Mouse (Mus musculus) gastrocnemius, postnatal 4 days (tissue): ENCODE results near the gene Rere. TPM values are rescaled to one million over a fixed set of nuclear protein-coding genes. Genes with fewer than 3 reads are reported as not detected.

Experiments
- DNase-seq, 2 experiments: peaks; one replicate each; pipeline ENCODE4 v3.0.0; 2021 to 2022; ENCODE audit warnings: low spot score in 2 of 2, mixed read lengths in 2 of 2
- total RNA-seq, 2 experiments: library from RNA; stranded (reverse); gene quantifications; 2 replicates each; pipeline ENCODE4 v1.2.3; 2021

Rere gene
- total RNA-seq, 2 experiments from 2014 or later = 68.1 to 70.3 TPM

DNA sequence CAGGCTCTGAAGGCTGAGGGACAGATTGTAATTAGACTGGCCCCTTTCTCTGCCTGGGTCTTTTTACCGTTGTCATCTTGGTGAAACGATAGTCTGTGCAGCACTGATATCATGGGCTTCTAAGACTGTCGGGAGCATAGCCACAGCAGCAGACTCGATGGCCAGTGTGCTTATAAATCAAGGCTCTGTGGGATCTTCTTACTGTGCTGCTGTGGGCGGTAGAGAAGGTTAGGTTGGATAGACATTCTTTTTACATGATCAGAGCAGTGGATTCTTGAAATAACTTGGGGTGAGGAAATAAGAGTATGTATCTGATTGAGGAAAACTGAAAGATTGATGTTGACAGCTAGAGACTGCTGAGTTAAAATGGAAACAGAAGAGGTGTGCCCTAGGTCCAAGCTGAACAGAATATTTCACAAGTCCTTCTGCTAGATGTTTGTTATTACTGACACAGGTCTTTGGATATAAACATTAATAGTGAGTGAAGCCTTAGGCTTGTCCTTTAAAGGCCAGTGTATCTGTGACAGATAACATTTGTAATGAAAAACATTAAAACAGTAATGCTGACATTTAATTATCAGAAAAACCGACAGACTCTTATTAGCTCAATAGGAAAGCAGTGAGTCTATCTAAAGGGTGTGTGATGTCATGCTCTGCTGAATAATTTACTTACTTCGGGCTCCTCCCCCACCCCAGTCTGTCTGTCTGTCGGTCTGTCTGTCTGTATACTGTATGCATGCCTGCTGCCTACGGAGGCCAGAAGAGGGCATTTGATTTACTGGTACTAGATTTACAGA lies 93.4 kb downstream of the Rere start:
- DNase-seq = no peak

DNA sequence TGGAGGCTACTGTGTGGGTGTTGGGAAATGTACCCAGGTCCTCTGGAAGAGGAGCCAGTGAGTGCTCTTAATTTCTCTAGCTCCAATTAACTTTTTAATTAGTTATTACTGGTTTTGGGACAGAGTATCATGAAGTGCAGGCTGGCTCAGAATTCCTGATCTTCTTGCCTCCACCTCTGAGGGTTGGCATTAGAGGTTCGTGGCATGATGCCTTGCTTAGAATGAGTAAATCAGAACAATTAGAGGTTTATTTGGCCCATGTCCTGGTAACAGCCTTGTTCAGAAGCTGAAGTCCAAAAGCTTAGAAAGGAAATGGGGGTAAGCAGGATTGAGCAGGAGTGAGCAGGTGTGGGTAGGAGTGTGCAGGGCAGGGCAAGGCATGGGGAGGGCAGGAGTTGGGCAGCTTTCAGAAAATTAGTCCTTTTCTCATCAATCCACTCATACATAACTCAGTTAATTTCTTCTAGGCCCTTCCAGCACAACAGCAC lies 94.0 kb downstream of the Rere start:
- no peak for DNase-seq

DNA sequence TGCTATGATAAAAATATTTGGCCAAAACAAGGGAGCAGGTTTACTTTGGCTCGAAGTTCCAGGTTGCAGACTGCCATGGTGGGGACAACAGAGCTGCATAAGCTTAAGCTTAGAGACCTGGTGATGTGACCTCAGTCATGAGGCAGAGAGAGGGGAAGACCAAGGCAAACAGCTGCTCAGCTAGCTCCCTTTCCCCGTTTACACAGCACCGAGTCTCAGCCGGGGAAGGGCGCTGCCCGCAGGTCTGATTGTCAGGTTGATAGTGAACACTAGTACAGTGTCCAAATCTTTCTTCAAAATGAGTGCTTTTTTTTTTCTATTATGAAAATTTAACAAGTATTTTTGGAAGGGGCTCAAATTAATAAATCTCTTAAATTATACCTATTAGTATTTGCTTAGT lies 97.9 kb downstream of the Rere start:
- DNase-seq = no peak

DNA sequence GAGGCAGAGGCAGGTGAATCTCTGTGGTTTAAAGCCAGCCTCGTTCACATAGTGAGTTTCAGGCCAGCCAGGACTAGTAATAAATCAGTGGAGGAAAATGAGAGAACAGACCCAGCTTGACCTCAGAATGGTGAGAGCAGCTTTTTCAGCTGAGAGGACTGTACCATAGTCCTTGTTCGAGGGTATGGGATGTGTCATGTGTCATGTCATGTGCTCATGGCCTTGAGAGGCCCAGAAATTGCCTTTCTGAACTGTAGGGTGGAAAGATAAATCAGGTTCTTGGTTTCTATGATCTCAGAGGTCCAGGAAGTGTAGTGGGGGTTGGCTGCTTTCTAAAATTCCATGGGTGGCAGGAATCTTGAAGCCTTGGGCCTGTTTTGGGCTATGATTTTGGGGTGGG lies 98.3 kb downstream of the Rere start:
- no peak for DNase-seq

DNA sequence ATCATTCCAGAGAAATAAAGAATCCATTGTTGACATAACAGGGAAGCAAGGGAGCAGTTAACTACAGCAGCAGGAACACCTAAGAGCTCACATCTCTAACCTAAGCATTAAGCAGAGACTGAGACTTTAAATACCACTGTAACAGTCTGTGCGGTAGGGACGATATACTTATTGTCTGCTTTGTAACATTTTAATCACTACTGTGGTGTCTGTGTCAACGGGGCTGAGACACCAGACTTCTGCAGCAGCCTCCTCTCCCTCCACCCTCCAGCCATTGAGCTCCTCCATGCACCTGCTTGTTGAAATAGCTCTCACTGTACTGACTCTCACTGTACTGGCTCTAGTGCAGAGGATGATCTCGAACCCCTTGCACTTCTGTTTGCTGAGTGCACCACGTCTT lies 98.8 kb downstream of the Rere start:
- no peak for DNase-seq

DNA sequence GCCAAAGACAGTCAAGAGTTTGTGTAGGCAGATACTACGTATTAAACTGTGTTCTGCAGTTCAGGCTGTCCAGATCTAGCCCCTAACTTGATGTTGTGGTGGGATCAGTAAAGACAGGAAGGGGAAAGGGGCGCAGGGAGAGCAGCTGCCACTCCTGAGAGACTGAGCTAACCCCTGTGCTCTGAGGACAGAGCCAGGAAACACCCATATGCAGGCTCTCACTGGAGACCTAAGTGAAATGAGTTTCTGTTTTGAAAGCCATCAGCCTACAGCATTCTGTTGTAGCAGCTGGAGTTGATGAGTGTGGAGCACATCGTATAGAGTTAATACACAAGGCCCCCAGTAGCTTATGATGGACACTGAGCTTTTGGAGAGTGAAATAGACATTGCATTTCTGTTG lies 101.1 kb downstream of the Rere start:
- DNase-seq = no peak

DNA sequence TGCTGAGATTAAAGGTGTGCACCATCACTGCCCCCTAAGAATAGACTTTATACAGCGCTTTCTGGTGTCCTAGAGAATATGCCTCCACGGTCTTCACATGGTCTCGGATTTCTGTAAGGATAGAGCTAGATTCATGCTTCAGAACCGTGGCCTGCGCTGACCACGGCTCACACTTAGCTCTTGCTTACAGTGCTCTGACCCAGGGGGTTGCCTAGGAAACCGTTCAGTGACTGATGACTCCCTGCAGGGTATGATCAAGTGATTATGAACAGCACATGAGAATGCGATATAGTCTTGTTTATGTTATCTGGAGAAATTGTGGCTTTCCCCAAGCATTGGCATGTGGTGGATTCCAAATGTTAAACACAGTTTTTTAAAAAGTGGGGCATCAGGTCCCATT lies 103.0 kb downstream of the Rere start:
- no peak for DNase-seq

DNA sequence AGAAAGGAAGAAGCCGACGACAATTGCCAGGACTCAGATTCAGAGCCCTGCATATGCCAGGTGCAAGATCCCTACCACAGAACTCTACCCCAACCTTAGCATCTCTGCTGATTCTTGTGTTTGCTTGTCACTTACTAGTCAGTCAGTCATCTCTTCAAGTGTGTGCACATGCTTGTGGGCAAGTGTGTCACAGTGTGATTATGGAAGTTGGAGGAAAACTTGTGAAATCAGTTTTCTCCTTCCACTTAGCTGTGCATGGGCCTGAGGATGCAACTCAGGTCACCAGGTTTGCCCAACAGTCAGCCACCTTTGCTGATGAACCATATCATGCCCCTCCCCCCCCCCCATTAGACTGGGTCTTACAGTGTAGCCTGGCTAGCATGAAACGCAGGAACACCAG lies 103.5 kb downstream of the Rere start:
- DNase-seq = no peak

DNA sequence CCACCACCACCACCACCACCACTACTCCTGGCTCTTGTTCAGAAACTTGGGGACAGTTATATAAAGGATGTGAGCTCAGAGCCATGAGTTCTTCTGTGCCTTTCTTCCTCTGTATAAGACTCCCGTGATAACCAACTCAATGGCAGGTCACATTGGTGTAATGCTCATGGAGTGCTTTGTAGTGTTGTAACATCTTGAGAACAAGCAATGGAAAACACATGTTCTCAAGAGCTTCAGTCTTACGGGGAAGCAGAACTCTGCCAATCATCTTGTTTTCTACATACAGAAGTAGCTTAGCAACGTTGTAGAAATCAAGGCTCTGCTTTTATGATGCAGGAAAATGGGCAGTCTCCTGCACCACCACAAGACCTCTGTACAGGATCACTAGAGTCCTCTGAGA lies 107.1 kb downstream of the Rere start:
- DNase-seq = no peak

DNA sequence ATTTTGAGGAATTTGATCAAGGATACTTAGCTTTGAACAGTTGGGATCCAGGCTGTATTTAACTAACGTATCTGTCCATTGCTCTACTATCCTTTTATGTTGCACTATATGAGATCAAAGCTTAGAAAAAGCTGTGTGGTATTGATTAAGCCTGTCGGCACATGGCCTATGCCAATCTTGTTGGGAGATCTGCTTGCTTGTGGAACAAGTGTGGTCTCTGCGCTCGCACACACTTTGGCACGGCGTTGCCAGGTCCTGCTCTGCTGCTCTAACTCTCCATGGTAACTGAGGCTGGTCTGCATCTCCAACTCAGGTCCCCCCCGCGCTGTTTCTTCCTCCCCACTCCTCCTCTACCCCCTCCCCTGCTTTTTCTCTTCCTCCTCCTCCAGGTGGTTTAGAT lies 112.2 kb downstream of the Rere start:
- DNase-seq = no peak

DNA sequence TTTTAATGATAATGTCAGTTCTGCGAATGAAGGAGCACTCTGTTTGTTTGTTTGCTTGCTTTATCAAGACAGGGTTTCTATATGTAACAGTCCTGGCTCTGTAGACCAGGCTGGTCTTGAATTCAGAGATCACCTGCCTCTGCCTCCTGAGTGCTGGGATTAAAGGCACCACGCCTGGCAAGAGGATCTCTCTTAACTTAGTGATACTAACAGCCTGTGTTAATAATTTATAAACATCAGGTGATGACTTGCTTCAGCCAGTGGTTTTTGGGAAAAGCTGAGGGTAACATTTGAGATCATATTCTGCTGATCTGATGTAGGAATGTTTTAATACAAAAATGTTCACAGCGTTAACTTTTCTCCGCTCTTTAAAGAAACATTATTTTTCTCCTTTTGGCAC lies 112.6 kb downstream of the Rere start:
- no peak for DNase-seq

DNA sequence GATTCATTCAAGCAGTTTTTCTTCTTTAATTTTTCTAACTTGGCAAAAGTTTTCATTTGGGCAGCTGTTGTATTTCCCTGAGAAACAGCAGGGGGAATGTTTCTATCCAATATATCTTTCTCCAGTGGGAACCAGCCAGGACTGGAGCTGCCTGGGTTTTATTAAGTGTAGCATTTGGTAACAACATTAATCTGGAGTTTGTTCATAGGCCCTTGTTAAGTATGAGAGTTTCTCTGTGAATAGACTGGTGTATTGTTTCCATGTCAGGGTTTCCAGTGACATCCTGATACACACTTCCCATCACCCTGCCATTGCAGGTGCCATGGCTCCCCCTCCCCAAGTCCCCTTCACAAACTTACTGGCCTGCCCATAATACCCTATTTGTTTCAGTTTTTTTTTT lies 114.9 kb downstream of the Rere start:
- DNase-seq = no peak

DNA sequence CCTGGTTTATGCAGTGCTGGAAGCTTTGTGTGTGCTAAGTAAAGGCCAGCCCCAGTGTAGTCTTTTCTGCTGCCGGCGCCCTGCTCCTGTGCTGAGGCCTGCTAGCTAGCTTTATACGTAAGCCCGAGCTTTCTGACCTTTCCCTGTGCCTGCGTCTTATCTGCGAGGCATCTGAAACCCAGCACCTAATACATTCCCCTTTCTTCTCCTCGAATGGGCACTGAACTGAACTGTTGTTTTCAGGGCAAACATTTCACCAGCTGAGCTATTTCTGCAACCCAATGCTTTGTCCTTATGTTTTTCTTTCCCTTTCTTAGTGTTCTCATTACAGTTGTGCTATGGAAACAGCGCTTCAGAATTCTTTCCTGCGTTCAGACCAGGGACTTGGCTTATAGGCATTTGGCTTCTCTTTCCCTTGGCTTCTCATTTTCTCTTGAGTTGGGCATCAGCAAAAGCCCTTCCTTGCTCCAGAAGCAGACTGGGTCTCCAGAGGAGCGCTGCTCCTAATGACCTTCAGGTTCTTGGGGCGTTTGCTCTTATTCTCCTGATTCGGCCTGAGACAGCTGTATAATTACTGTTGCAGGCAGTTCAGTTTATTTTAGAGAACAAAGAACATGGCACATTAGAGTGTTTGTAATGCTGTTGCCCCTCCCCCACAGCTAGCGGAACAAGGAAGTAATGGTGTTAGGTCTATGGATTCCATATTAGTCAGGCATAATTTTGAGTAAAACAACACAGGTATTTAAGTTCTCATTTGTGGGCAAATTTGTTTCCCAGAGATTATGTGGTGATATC lies 115.6 kb downstream of the Rere start:
- no peak for DNase-seq

DNA sequence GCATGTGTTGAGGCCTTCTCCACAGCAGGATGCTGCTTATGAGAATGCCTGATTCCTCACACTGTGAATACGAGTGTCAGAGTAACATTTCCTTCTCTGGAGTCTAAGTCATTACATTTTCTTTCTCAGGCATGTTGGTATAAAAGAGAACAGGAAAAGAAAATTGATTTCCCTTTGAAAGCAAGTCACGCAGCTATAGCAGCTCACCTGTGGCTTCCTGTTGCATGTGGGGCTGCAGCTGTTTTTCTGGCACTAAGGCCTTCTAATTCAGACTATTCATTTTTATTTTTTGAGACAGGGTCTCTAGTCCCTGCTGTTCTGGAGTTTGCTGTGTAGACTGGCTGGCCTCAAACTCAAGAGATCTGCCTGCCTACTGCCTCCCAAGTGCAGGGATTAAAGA lies 117.6 kb downstream of the Rere start:
- no peak for DNase-seq

DNA sequence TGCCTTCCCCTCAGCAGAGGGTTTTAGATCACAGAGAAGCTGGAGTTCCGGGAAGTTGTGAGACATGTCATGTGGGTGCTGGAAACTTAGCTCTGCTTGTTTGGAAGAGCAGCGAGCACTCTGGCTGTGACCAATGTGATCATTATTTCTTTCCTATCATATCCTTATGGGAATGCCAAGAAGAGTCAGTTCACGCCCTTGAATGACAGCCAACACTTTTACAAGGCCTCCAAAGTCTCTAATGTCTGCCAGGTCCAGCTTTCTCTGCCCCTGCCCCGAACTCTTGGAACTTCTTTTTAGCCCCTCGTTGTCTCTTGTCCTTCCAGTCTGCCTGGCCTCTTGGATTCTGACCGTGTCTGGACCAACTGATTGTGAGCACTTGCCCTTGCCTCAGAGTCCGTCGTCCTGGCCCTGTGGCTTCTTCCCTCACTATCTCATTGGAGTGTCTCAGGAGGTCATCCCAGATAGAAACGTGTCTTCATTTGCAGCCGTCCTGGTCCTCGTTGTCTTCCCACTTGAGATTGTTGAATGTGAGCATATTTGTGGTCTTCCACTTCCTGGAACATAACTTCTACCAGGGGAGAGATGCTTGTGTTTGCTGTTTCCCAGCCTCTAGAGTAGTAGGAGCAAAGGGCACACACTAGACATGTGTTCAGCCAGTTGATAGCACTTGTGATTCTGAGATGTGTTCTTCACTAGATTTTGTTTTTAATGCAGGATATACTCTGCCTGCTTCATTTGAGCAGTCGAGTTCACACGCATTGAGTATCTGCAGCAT lies 120.6 kb downstream of the Rere start:
- no peak for DNase-seq

DNA sequence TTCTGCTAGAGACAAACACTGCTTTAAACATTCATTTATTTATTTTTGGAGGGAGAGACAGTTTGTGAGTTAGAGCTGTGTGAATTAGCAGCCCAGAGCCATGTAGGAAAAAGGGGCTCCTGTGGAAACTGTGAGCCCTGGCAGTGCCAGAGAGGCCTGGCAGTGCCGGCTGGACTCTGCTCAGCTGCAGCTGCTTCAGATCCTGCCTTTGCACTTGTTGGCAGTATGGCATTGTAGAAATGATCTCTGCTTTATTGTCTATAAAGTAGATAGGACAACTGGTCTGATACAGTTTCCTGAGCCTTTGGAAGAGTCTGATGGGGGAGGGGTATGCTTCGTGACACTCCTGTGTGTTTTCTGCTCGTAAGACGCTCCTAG lies 121.2 kb downstream of the Rere start:
- no peak for DNase-seq

DNA sequence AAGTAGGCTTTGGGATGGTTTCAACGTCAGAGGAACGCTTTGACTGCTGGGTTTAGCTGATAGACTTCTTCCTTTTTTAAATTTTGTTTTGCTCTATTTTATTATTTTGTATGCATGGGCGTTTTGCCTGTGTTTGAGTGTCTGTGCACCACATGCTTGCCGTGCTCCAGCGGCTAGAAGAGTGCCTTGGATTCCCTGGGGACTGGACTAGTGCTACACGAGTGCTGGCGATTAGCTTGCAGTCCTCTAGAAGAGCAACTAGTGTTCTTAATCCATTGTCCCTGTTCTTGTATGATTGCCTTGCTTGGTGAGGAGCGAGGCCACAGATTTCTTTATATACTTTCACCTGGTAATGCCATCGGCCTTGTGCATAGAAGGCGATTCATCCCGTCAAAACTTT lies 122.5 kb downstream of the Rere start:
- DNase-seq = no peak

DNA sequence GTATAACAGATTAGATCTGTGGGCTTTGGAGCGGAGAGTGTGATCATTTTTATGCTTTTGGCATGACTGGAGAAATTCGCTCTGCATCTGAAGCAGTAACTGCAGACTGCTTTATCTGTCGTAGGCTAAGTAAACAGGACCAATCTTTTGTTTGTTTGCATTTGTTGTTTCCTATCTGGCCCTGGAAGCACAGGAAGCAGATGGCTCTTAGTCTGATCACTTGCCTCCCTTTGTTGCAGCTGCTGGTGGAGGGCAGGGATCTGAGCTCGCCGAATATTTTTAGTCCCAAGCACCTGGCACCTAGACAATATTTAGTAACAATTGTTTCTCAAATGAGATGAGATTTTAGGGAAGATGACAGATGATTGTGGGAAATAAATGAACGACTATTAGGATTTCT lies 123.1 kb downstream of the Rere start:
- no peak for DNase-seq

DNA sequence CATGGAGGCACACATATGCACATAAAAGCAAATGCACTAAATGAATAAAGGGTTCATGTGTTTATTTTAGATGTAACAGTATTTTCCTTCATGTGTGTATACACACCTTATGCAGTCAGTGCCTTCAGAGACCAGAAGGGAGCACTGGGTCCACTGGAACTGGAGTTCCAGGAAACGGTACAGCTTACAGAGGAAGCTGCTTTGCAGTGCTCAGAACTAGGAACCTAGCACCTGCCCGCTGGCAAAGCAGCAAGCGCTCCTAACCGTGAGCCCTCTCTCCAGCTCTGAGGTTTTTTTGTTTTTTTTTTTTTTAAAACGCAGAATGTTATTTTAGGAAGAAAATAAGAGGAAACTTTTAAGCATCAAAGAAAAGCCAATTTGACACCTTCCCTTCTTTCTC lies 124.3 kb downstream of the Rere start:
- DNase-seq = no peak

DNA sequence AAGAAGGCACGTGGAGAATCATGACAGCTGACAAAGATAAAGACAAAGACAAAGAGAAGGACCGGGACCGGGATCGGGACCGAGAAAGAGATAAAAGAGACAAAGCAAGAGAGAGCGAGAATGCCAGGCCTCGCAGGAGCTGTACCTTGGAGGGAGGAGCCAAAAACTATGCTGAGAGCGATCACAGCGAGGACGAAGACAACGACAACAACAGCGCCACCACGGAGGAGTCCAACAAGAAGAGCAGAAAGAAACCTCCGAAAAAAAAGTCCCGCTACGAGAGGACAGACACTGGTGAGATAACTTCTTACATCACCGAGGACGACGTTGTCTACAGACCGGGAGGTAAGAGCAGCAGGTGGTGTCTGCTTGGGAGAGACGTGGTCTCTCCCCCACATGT lies 124.9 kb downstream of the Rere start:
- DNase-seq = no peak

DNA sequence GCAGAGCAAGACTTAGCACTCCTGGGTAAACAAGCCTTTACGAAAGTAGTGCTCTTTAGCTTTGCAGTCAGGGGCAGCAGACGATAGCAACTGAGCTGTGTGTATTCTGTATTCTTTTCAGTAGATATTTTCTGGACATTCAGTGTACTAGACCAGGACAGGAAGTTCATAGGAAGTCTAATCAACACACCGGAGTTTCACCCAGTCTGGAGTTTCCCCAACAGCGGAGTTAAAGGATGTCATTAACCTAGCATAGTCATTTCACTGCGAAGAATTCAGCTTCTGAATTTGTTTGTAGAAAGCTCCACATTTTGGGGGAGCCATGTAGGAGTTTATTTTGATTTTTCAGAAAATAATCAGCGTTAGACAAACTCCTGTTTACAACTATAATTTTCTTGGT lies 125.4 kb downstream of the Rere start:
- no peak for DNase-seq

DNA sequence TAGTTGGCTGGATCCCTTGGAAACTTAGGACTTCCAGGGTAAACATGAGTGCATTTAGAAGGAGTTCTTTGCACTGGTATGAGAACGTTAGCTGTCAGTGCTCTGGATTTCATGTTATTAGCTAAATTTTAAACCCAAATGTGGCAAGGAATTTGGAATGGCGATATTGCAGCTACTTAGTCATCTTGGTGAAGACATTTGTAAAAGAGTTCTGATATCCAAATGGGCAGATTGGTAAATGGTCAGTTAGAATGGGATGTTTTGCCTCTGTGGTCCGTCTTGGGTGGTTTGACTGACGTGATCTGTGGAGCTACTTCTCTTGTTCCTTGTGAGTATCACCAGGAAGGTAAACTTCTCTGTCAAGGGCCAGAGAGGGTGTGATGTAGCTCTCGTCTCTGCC lies 132.8 kb downstream of the Rere start:
- no peak for DNase-seq
